In genomic region chr17:56460876-56461275, GRCm38 (mm10) we compare ENCODE assay signal across 10 mouse cellular contexts. TPM values are rescaled to one million over a fixed set of nuclear protein-coding genes. Genes with fewer than 3 reads are reported as not detected.
A peak's percentile ranks its signal among the peaks of the same experiment; 100 is the strongest.
DNase-seq lines count a peak whose midpoint lies in the region; ATAC-seq and TF ChIP-seq lines count a peak whose summit lies in the region.
"Had no signal": no experiment of that assay in that cellular context is flagged by ENCODE, and none has a peak within 500 bp of the region (broad histone marks: within the 10 kb centered on the region; RNA-seq: fewer than 3 reads in every experiment).

No protein-coding gene starts in this region.

- H3K9ac ChIP-seq in kidney, postnatal 0 days (ENCODE audit: low read depth, low read length): peak overlapping the region; percentile 67; the same call in 1 of the 2 replicates
- H3K9ac ChIP-seq in embryonic facial prominence, embryonic 13.5 days: peak overlapping the region; percentile 88
- H3K9ac ChIP-seq in intestine, embryonic 16.5 days (ENCODE audit: low read depth, low read length): peak overlapping the region; percentile 78
- peak overlapping the region; percentile 71 for H3K9ac ChIP-seq in neural tube, embryonic 13.5 days

- peak overlapping the region; percentile 96; the same call in 1 of the 2 replicates for H3K27ac ChIP-seq in kidney, postnatal 0 days
- peak overlapping the region; percentile 97 for H3K27ac ChIP-seq in embryonic facial prominence, embryonic 13.5 days
- H3K27ac ChIP-seq in intestine, embryonic 16.5 days (ENCODE audit: low read length): no peak overlapping the region
- H3K27ac ChIP-seq in neural tube, embryonic 13.5 days (replicated peaks): no peak overlapping the region

- H3K4me2 ChIP-seq in kidney, postnatal 0 days (ENCODE audit: low read length): peak overlapping the region; percentile 92
- H3K4me2 ChIP-seq in embryonic facial prominence, embryonic 13.5 days: peak overlapping the region; percentile 82
- peak overlapping the region; percentile 85 for H3K4me2 ChIP-seq in intestine, embryonic 16.5 days (ENCODE audit: low read depth, low read length)
- H3K4me2 ChIP-seq in neural tube, embryonic 13.5 days: peak overlapping the region; percentile 65

- ATAC-seq in kidney, postnatal 0 days (replicated peaks; ENCODE audit: low FRiP score, low read depth): no peak
- no peak for ATAC-seq in embryonic facial prominence, embryonic 13.5 days (ENCODE audit: insufficient number of reproducible peaks, insufficient read depth, low FRiP score, low TSS enrichment, low read depth)
- no peak for ATAC-seq in intestine, embryonic 16.5 days
- no peak for ATAC-seq in neural tube, embryonic 13.5 days (ENCODE audit: low read depth)
- ATAC-seq: Patski had no signal

- H3K27me3 ChIP-seq in kidney, postnatal 0 days (ENCODE audit: insufficient read depth, low read length): no peaks in the 10 kb centered on the region
- H3K27me3 ChIP-seq in embryonic facial prominence, embryonic 13.5 days: no peaks in the 10 kb centered on the region
- H3K27me3 ChIP-seq in intestine, embryonic 16.5 days (replicated peaks; ENCODE audit: control insufficient read depth, insufficient read depth, low read length): no peaks in the 10 kb centered on the region
- no peaks in the 10 kb centered on the region for H3K27me3 ChIP-seq in neural tube, embryonic 13.5 days
- H3K27me3 ChIP-seq: Patski had no signal

- H3K36me3 ChIP-seq in kidney, postnatal 0 days (ENCODE audit: insufficient read depth, low read length): peaks cover 9% of the 10 kb centered on the region; the same call in 1 of the 2 replicates
- peaks cover 26% of the 10 kb centered on the region for H3K36me3 ChIP-seq in embryonic facial prominence, embryonic 13.5 days
- no peaks in the 10 kb centered on the region for H3K36me3 ChIP-seq in intestine, embryonic 16.5 days (ENCODE audit: control insufficient read depth, insufficient read depth, low read length)
- H3K36me3 ChIP-seq in neural tube, embryonic 13.5 days: peaks cover 27% of the 10 kb centered on the region

- peak; percentile 76 for DNase-seq in kidney, postnatal 0 days (ENCODE audit: low spot score)
- no peak for DNase-seq in kidney, postnatal 36 days
- no peak for DNase-seq in frontal cortex, postnatal 25 days (ENCODE audit: low spot score in 2 of 2)
- no peak for DNase-seq in thymus, postnatal 0 days (ENCODE audit: low spot score)
- DNase-seq in spleen, postnatal 36 days (ENCODE audit: low spot score in 2 of 2): no peak

- 11% methylated on average over 6 of the region's 6 CpGs for WGBS in kidney, postnatal 0 days
- WGBS in embryonic facial prominence, embryonic 13.5 days: 14% methylated on average over 6 of the region's 6 CpGs
- 20% methylated on average over 6 of the region's 6 CpGs for WGBS in intestine, embryonic 16.5 days
- 11% methylated on average over 6 of the region's 6 CpGs for WGBS in neural tube, embryonic 13.5 days

- TF ChIP-seq CTCF in kidney, postnatal 0 days (IDR thresholded peaks at IDR 0.05; ENCODE audit: low read depth): no peak

- H3K4me1 ChIP-seq in kidney, postnatal 0 days (replicated peaks; ENCODE audit: insufficient read depth, low read length): peaks cover 21% of the 10 kb centered on the region; the same call in 1 of the 2 replicates
- H3K4me1 ChIP-seq in embryonic facial prominence, embryonic 13.5 days: peaks cover 69% of the 10 kb centered on the region
- peaks cover 22% of the 10 kb centered on the region for H3K4me1 ChIP-seq in intestine, embryonic 16.5 days (ENCODE audit: control insufficient read depth, insufficient read depth, low read length)
- peaks cover 77% of the 10 kb centered on the region for H3K4me1 ChIP-seq in neural tube, embryonic 13.5 days (replicated peaks)

- peak overlapping the region; percentile 59 for H3K4me3 ChIP-seq in kidney, postnatal 0 days (replicated peaks; ENCODE audit: low read depth, low read length)
- H3K4me3 ChIP-seq in embryonic facial prominence, embryonic 13.5 days: peak overlapping the region; percentile 74
- H3K4me3 ChIP-seq in intestine, embryonic 16.5 days (ENCODE audit: low read length): peak overlapping the region; percentile 62
- peak overlapping the region; percentile 49 for H3K4me3 ChIP-seq in neural tube, embryonic 13.5 days

- H3K9me3 ChIP-seq in kidney, postnatal 0 days (replicated peaks; ENCODE audit: low read length): no peaks in the 10 kb centered on the region
- no peaks in the 10 kb centered on the region for H3K9me3 ChIP-seq in embryonic facial prominence, embryonic 13.5 days
- H3K9me3 ChIP-seq in intestine, embryonic 16.5 days (ENCODE audit: control insufficient read depth, low read length): no peaks in the 10 kb centered on the region
- H3K9me3 ChIP-seq in neural tube, embryonic 13.5 days: no peaks in the 10 kb centered on the region

RNA-seq across cellular contexts. Expression of gene Ptprs, which starts 15.4 kb away (rescaled TPM):
- 44.7 and 45.3 TPM in 2 replicates for polyA plus RNA-seq in kidney, postnatal 0 days (2015; fragmentation: Nextera tagmentation; extraction: Ambion mirVana)
- 120 and 121 TPM in 2 replicates for polyA plus RNA-seq in embryonic facial prominence, embryonic 13.5 days (2015; fragmentation: Nextera tagmentation; extraction: Ambion mirVana)
- polyA plus RNA-seq in intestine, embryonic 16.5 days (2015; fragmentation: Nextera tagmentation; extraction: Ambion mirVana): 34.4 and 37.3 TPM in 2 replicates
- polyA plus RNA-seq in neural tube, embryonic 13.5 days (2015; fragmentation: Nextera tagmentation; extraction: Ambion mirVana): 251 and 260 TPM in 2 replicates
- 24.2 and 29.9 TPM in 2 replicates for polyA plus RNA-seq in thymus, postnatal 0 days (2015; fragmentation: Nextera tagmentation; extraction: Ambion mirVana)

RNA-seq across cellular contexts. Expression of gene Znrf4, which starts 51.4 kb away (rescaled TPM):
- polyA plus RNA-seq in kidney, postnatal 0 days (2015; fragmentation: Nextera tagmentation; extraction: Ambion mirVana): not detected in 2 replicates
- polyA plus RNA-seq in embryonic facial prominence, embryonic 13.5 days (2015; fragmentation: Nextera tagmentation; extraction: Ambion mirVana): not detected in 2 replicates
- polyA plus RNA-seq in intestine, embryonic 16.5 days (2015; fragmentation: Nextera tagmentation; extraction: Ambion mirVana): not detected in 2 replicates
- not detected in 2 replicates for polyA plus RNA-seq in neural tube, embryonic 13.5 days (2015; fragmentation: Nextera tagmentation; extraction: Ambion mirVana)
- polyA plus RNA-seq in thymus, postnatal 0 days (2015; fragmentation: Nextera tagmentation; extraction: Ambion mirVana): not detected in 2 replicates
- polyA plus RNA-seq: Patski; spleen, adult 2 months had no signal

Comparison
In these comparisons a context has a peak if more than half of its experiments do, and no peak if none do; other contexts are left out.
1. H3K27ac ChIP-seq: peak in kidney, postnatal 0 days (single experiment) and embryonic facial prominence, embryonic 13.5 days (single experiment); none in intestine, embryonic 16.5 days (single experiment) and neural tube, embryonic 13.5 days (single experiment).
2. Peak in every context shown above with its lines, with median percentiles within 50 percentile points of each other: H3K4me2 ChIP-seq, H3K4me3 ChIP-seq and H3K9ac ChIP-seq.